Mouse (Mus musculus) heart, postnatal 0 days (tissue): ENCODE measurements around the gene Cecr2.

ENCODE experiments used
- CTCF ChIP-seq: IDR thresholded peaks from 2 replicates; pipeline ENCODE4 v1.5.1; 2016; ENCODE audit warnings: antibody characterized with exemption, control low read depth, low read depth
- EP300 ChIP-seq: IDR thresholded peaks from 2 replicates; pipeline ENCODE4 v1.6.1; 2016; ENCODE audit warnings: antibody characterized with exemption, low read depth

GRCm38 (mm10) chr6:120771366-120771765 lies 105.2 kb downstream of the Cecr2 start:
- TF ChIP-seq CTCF: no peak
- no peak for TF ChIP-seq EP300
